Mouse (Mus musculus) heart, embryonic 14.5 days (tissue): ENCODE measurements around the gene Skiv2l. TPM values are rescaled to one million over a fixed set of nuclear protein-coding genes. Genes with fewer than 3 reads are reported as not detected.
A peak's percentile ranks its signal among the peaks of the same experiment; 100 is the strongest.

ENCODE experiments used
- ATAC-seq: fragments of 200-750 bp; cut with Nextera tagmentation; 2 replicates; pipeline ENCODE4 v1.8.0; 2017; ENCODE audit warnings: low read depth, moderate TSS enrichment; ENCODE audit not compliant: insufficient number of reproducible peaks, insufficient read depth, low FRiP score
- H3K27ac ChIP-seq, 2 experiments: fragments of 200-500 bp in 1 of 2; fragments of 300-500 bp in 1 of 2; sonication (generic) in 1 of 2; replicated peaks in 1 of 2; 2 replicates each; pipeline ENCODE4 v1.5.1; 2012 to 2014; ENCODE audit warnings: low read depth in 2 of 2, low read length in 2 of 2, control low read depth in 1 of 2, mild to moderate bottlenecking in 1 of 2, mixed read lengths in 1 of 2; ENCODE audit not compliant: control insufficient read depth in 1 of 2, insufficient read depth in 1 of 2
- H3K27me3 ChIP-seq: fragments of 300-500 bp; sonication (generic); 2 replicates; pipeline ENCODE4 v1.6.1; 2014; ENCODE audit warnings: mild to moderate bottlenecking, low read length, control low read depth; ENCODE audit not compliant: control insufficient read depth, insufficient read depth
- H3K36me3 ChIP-seq: fragments of 300-500 bp; sonication (generic); 2 replicates; pipeline ENCODE4 v1.6.1; 2014; ENCODE audit warnings: mild to moderate bottlenecking, control low read depth, low read length, mixed read lengths; ENCODE audit not compliant: control insufficient read depth, insufficient read depth
- H3K4me1 ChIP-seq, 2 experiments: fragments of 200-500 bp in 1 of 2; fragments of 300-500 bp in 1 of 2; sonication (generic) in 1 of 2; 2 replicates each; pipeline ENCODE4 v1.6.1; 2012 to 2014; ENCODE audit warnings: low read length in 2 of 2, control low read depth in 1 of 2, mixed read lengths in 1 of 2; ENCODE audit not compliant: control insufficient read depth in 2 of 2, insufficient read depth in 2 of 2
- H3K4me2 ChIP-seq: fragments of 300-500 bp; sonication (generic); 2 replicates; pipeline ENCODE4 v1.6.1; 2014; ENCODE audit warnings: mild to moderate bottlenecking, low read length
- H3K4me3 ChIP-seq, 2 experiments: fragments of 200-500 bp in 1 of 2; fragments of 300-500 bp in 1 of 2; sonication (generic) in 1 of 2; 2 replicates each; pipeline ENCODE4 v1.5.1; 2012 to 2014; ENCODE audit warnings: low read length in 2 of 2, mild to moderate bottlenecking in 2 of 2, control low read depth in 1 of 2, low read depth in 1 of 2, moderate library complexity in 1 of 2; ENCODE audit not compliant: control insufficient read depth in 1 of 2, insufficient read depth in 1 of 2
- H3K9ac ChIP-seq: fragments of 300-500 bp; sonication (generic); 2 replicates; pipeline ENCODE4 v1.6.1; 2014; ENCODE audit warnings: mild to moderate bottlenecking, low read length
- H3K9me3 ChIP-seq: fragments of 300-500 bp; sonication (generic); 2 replicates; pipeline ENCODE4 v1.6.1; 2016; ENCODE audit warnings: low read length, control low read depth; ENCODE audit not compliant: control insufficient read depth
- WGBS: fragments of 180-500 bp; shearing (Covaris S2); extraction: QIAGEN DNeasy Blood & Tissue Kit; methylation state at CpG from one replicate; pipeline ENCODE4 v1.1.7; 2014; 5-methylcytosine and 5-hydroxymethylcytosine counted together
- microRNA-seq: library from miRNA; unstranded; fragments of <30 nt; microRNA quantifications from one replicate; pipeline ENCODE4, GENCODE M21; 2016
- polyA plus RNA-seq: library from polyadenylated mRNA; unstranded; fragments of >200 nt; fragmentation: Nextera tagmentation; extraction: Ambion mirVana; gene quantifications from 2 replicates; pipeline ENCODE4 v1.2.1, GENCODE M21; 2014

Gene Skiv2l
- polyA plus RNA-seq, 1 experiment from 2014 or later: 22.4 TPM

DNA sequence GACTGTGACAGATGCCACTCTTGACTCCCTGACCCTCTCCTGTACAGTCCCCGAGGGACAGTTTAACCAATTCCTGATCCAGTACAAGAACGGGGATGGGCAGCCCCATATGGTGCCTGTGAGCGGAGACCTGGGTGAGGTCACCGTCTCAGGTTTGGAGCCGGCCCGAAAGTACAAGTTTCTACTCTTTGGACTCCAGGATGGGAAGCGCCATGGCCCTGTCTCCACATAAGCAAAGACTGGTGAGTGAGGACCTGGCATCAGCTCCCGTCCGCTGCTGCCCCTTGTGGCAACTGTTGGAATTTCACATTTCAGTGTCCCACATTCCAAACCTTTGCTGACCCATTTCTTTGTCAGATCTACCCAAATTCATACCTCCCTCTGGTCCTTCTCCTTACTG lies 54.4 kb downstream of the Skiv2l start:
- ATAC-seq: peak; percentile 43; the same call in 1 of the 2 replicates
- Histone ChIP-seq H3K27ac (no peak overlapping the region), H3K27me3 (no peaks in the 10 kb centered on the region), H3K4me1 (no peaks in the 10 kb centered on the region), H3K4me2 (no peak overlapping the region), H3K9me3 (peaks cover 4% of the 10 kb centered on the region; the same call in 1 of the 2 replicates), H3K9ac (no peak overlapping the region), H3K4me3 (no peak overlapping the region), H3K36me3 (no peaks in the 10 kb centered on the region)
- 53% methylated on average over 9 of the region's 9 CpGs for whole genome bisulfite sequencing

DNA sequence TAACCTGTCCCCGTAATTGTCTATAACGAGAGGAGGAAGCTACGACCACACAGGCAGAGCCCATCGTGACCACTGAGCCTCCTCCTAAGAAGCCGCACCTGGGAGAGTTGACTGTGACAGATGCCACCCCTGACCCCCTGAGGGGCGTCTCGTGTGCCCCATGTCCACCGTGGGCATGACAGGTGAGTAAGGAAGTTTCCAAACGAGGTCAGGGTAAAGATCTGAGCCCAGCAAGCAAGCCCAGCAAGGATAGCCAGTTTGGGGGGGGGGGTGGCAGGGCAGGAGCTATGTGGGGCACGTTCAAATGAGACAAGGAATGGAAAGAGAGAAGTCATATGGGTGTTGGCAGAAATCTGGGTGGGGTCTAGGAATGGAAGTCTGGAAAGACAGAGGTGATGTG lies 55.0 kb downstream of the Skiv2l start:
- Histone ChIP-seq H3K9ac (no peak overlapping the region), H3K4me2 (no peak overlapping the region), H3K27ac (no peak overlapping the region), H3K36me3 (no peaks in the 10 kb centered on the region), H3K9me3 (peaks cover 4% of the 10 kb centered on the region; the same call in 1 of the 2 replicates), H3K4me3 (no peak overlapping the region), H3K4me1 (no peaks in the 10 kb centered on the region), H3K27me3 (no peaks in the 10 kb centered on the region)
- no peak for ATAC-seq
- WGBS: 81% methylated on average over 10 of the region's 10 CpGs

Small RNAs within 50 kb of the gene (microRNA-seq; reads per million reads assigned to microRNA genes)
- gene Mir6970 (not detected), gene Mir6971 (1.4 reads per million), gene Mir6972 (not detected)

Other genes starting within 250 kb of the Skiv2l start
- gene Rnf5, start 246.5 kb downstream of the Skiv2l start, polyA plus RNA-seq: 87.0 and 90.9 TPM in 2 replicates
- gene Agpat1, start 245.9 kb downstream of the Skiv2l start, polyA plus RNA-seq: 26.1 and 54.4 TPM in 2 replicates
- 0.46 and 0.55 TPM in 2 replicates for gene Egfl8, start 234.2 kb downstream of the Skiv2l start, polyA plus RNA-seq
- 30.4 and 33.3 TPM in 2 replicates for gene Ppt2, start 221.7 kb downstream of the Skiv2l start, polyA plus RNA-seq
- gene Prrt1, start 220.7 kb downstream of the Skiv2l start, polyA plus RNA-seq: 0.27 and 0.39 TPM in 2 replicates
- 7.3 and 8.9 TPM in 2 replicates for gene Fkbpl, start 205.4 kb downstream of the Skiv2l start, polyA plus RNA-seq
- 28.7 and 34.3 TPM in 2 replicates for gene Atf6b, start 203.1 kb downstream of the Skiv2l start, polyA plus RNA-seq
- gene Tnxb, start 179.7 kb downstream of the Skiv2l start, polyA plus RNA-seq: 2.7 and 3.0 TPM in 2 replicates
- 0.13 and 0.23 TPM in 2 replicates for gene C4b, start 106.3 kb downstream of the Skiv2l start, polyA plus RNA-seq
- not detected in 2 replicates for gene Cyp21a1, start 45.6 kb downstream of the Skiv2l start, polyA plus RNA-seq
- gene Stk19, start 13.3 kb downstream of the Skiv2l start, polyA plus RNA-seq: 17.1 and 18.4 TPM in 2 replicates
- gene Dxo, start 13.2 kb downstream of the Skiv2l start, polyA plus RNA-seq: 26.6 and 33.1 TPM in 2 replicates
- gene Nelfe, start 181 bp upstream of the Skiv2l start, polyA plus RNA-seq: 65.7 and 65.8 TPM in 2 replicates
- 1.2 and 2.7 TPM in 2 replicates for gene Cfb, start 12.3 kb upstream of the Skiv2l start, polyA plus RNA-seq
- gene Zbtb12, start 29.3 kb upstream of the Skiv2l start, polyA plus RNA-seq: 0.38 and 0.53 TPM in 2 replicates
- not detected in 2 replicates for gene Gm20547, start 31.8 kb upstream of the Skiv2l start, polyA plus RNA-seq
- 1.0 and 1.2 TPM in 2 replicates for gene C2, start 48.1 kb upstream of the Skiv2l start, polyA plus RNA-seq
- 31.4 and 35.2 TPM in 2 replicates for gene Ehmt2, start 48.3 kb upstream of the Skiv2l start, polyA plus RNA-seq
- not detected in 2 replicates for gene Slc44a4, start 64.3 kb upstream of the Skiv2l start, polyA plus RNA-seq
- gene Neu1, start 81.0 kb upstream of the Skiv2l start, polyA plus RNA-seq: 13.7 and 14.6 TPM in 2 replicates
- gene Hspa1b, start 109.0 kb upstream of the Skiv2l start, polyA plus RNA-seq: 0.09 and 0.19 TPM in 2 replicates
- 0.55 TPM in 1 of 2 replicates, not detected in the other for gene Gm20481, start 119.7 kb upstream of the Skiv2l start, polyA plus RNA-seq
- gene Hspa1a, start 121.9 kb upstream of the Skiv2l start, polyA plus RNA-seq: 2.3 and 2.9 TPM in 2 replicates
- gene Hspa1l, start 122.5 kb upstream of the Skiv2l start, polyA plus RNA-seq: 2.2 and 2.7 TPM in 2 replicates
- 132 and 136 TPM in 2 replicates for gene Lsm2, start 131.7 kb upstream of the Skiv2l start, polyA plus RNA-seq
- gene Vars, start 150.8 kb upstream of the Skiv2l start, polyA plus RNA-seq: 41.7 and 42.9 TPM in 2 replicates
- 0.28 and 0.42 TPM in 2 replicates for gene Vwa7, start 166.4 kb upstream of the Skiv2l start, polyA plus RNA-seq
- gene Sapcd1, start 177.8 kb upstream of the Skiv2l start, polyA plus RNA-seq: 1.5 and 2.2 TPM in 2 replicates
- gene Msh5, start 196.5 kb upstream of the Skiv2l start, polyA plus RNA-seq: 2.6 and 3.5 TPM in 2 replicates
- 108 TPM in 2 replicates for gene Clic1, start 199.8 kb upstream of the Skiv2l start, polyA plus RNA-seq
- 186 and 222 TPM in 2 replicates for gene Ddah2, start 208.8 kb upstream of the Skiv2l start, polyA plus RNA-seq
- gene Ly6g6c, start 215.2 kb upstream of the Skiv2l start, polyA plus RNA-seq: not detected in 2 replicates
- gene Mpig6b, start 216.0 kb upstream of the Skiv2l start, polyA plus RNA-seq: 0.54 and 0.73 TPM in 2 replicates
- 0.32 TPM in 1 of 2 replicates, not detected in the other for gene Ly6g6e, start 226.7 kb upstream of the Skiv2l start, polyA plus RNA-seq
- 1.9 and 2.6 TPM in 2 replicates for gene Ly6g6d, start 227.9 kb upstream of the Skiv2l start, polyA plus RNA-seq
- gene Ly6g6f, start 235.4 kb upstream of the Skiv2l start, polyA plus RNA-seq: not detected in 2 replicates
- gene Abhd16a, start 239.1 kb upstream of the Skiv2l start, polyA plus RNA-seq: 61.9 and 64.5 TPM in 2 replicates